Mouse (Mus musculus): ENCODE measurements around the gene Pde1a. TPM values are rescaled to one million over a fixed set of nuclear protein-coding genes. Genes with fewer than 3 reads are reported as not detected.
A peak's percentile ranks its signal among the peaks of the same experiment; 100 is the strongest.

Pde1a gene
- total RNA-seq (2021): 1 to 10 TPM; 7.8 to 8.3 TPM

- DNase-seq: peak in 1 of 2 experiments; percentile 5
- intact Hi-C loops (cut with DNase I): no loop called here
Observed at GRCm38 (mm10) chr2:80128861-80129698, at the start of gene Pde1a. Gene Pde1a, minus strand, starts transcription at chr2:80129458.

GRCm38 (mm10) chr2:80178608-80179280 is 49.5 kb upstream of the Pde1a start:
- no peak for DNase-seq
- intact Hi-C loops (cut with DNase I): no loop called here

GRCm38 (mm10) chr2:80178154-80178553 is 48.9 kb upstream of the Pde1a start:
- intact Hi-C loops (cut with DNase I): no loop called here
- no peak for DNase-seq

- DNase-seq: no peak
- intact Hi-C loops (cut with DNase I): no loop called here
Observed at GRCm38 (mm10) chr2:80168103-80168502, 38.8 kb upstream of the Pde1a start.

- intact Hi-C loops (cut with DNase I): no loop called here
- no peak for DNase-seq
Observed at GRCm38 (mm10) chr2:80158784-80159183, 29.5 kb upstream of the Pde1a start.

DNA sequence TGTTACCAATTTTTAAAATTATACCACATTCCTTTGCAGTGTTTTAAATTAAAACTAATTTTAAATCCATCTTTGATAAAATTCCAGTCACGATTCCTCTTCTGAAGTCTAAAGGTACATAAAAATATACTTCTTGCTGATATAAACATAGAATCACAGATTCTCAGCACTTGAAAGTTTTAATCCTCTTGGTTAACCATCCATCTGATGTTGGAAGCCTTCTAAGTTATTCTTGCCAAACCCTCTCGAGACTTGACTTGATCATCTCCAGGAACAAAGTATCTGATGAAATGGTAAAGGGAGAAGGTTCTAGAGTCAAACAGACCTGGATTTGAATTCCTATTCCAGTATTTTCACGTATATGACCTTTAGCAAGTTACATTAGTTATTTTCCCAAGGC is 28.9 kb upstream of the Pde1a start:
- intact Hi-C loops (cut with DNase I): no loop called here

GRCm38 (mm10) chr2:80150019-80150418 is 20.8 kb upstream of the Pde1a start:
- intact Hi-C loops (cut with DNase I): no loop called here
- no peak for DNase-seq

More for the DNA sequence above, 28.9 kb upstream of the Pde1a start:
- DNase-seq: no peak

GRCm38 (mm10) chr2:80149332-80149731 is 20.1 kb upstream of the Pde1a start:
- intact Hi-C loops (cut with DNase I): no loop called here
- DNase-seq: no peak

DNA sequence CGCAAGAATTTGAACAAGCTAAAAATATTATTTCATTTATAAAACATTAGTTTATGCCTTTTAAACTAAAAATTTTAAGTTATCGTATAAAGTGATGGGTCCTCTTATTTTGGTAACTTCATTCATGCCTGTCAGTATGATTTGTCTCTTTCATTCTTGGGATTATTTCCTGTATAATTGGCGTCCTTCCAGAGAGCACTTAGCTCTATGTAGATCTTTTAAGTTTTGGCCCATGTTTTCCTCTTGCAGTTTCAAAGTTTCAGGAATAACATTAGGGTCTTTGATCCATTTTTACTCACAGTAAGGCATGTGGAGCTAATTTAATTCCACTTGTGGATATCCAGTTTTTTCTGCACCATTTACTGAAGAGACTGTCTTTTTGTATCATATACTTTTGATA is 5.8 kb upstream of the Pde1a start:
- intact Hi-C loops (cut with DNase I): no loop called here
- DNase-seq: no peak

- DNase-seq: no peak
- intact Hi-C loops (cut with DNase I): no loop called here
Observed at GRCm38 (mm10) chr2:80132677-80133076, 3.4 kb upstream of the Pde1a start.

DNA sequence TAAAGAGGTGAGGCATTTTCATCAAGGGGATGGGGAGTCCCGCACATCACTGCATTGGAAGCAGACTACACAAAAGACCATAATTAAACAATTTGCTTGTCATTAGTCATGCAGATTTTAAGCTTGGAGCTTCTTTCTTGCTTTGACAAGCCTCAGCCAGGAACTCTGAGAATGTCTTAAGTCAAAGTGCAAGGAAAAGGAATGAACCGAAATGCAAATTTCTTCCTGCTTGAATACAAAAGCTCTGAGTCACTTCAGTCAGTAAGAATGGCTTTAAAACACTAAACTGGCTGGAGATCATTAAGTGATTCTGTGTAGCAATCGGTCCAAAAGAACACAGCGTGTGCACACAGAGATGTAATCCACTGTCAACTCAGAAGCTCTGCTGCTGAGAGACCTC is 2.6 kb downstream of the Pde1a start:
- intact Hi-C loops (cut with DNase I): no loop called here
- DNase-seq: no peak

GRCm38 (mm10) chr2:80086891-80087290 is 42.4 kb downstream of the Pde1a start:
- no peak for DNase-seq
- intact Hi-C loops (cut with DNase I): no loop called here

GRCm38 (mm10) chr2:80080090-80080821 is 49.0 kb downstream of the Pde1a start:
- no peak for DNase-seq
- intact Hi-C loops (cut with DNase I): no loop called here

DNA sequence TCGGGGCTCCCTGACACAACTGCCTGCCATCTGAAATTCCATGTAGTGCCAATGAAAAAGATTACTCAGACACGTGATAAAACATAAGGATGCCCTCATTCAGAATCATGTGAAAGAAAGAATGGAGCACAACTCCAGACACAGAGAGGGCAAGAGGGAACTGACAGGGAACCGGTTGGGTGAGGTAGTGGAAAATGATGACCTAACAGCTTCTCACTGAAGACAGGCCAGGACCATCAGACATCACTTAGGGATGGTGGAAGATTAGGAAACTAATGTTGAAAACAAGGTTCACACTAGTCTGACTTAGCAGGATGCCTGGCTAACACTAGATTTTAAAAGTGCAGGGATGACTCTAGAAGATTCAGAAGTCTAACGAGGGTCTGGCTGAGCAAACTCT is 49.6 kb downstream of the Pde1a start:
- no peak for DNase-seq
- intact Hi-C loops (cut with DNase I): no loop called here

- DNase-seq: no peak
- intact Hi-C loops (cut with DNase I): no loop called here
Observed at GRCm38 (mm10) chr2:80076323-80076722, 52.9 kb downstream of the Pde1a start.

- DNase-seq: no peak
- intact Hi-C loops (cut with DNase I): no loop called here
Observed at GRCm38 (mm10) chr2:80074531-80074930, 54.7 kb downstream of the Pde1a start.

- no peak for DNase-seq
- intact Hi-C loops (cut with DNase I): no loop called here
Observed at GRCm38 (mm10) chr2:80074046-80074445, 55.2 kb downstream of the Pde1a start.

GRCm38 (mm10) chr2:80073426-80073825 is 55.8 kb downstream of the Pde1a start:
- intact Hi-C loops (cut with DNase I): no loop called here
- DNase-seq: no peak

GRCm38 (mm10) chr2:80069745-80070144 is 59.5 kb downstream of the Pde1a start:
- DNase-seq: no peak
- intact Hi-C loops (cut with DNase I): no loop called here

DNA sequence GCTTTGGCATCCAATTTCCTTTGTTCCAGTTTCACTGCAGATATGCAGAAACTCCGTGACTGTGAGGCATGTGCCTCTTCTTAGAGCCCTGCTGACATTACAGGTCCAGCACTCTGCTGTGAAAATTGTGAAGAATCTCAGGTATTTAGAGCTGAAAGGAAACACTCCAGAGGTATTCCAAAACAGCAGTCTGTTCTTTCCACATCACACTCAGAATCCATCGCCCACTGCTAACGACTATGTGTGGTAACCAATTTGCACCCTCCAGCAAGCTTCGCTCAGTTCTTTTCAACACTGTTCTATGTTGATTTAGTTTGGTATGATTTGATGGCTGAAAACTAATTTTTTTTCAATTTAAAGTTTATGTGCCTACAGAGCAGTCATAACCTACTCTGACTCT is 62.8 kb downstream of the Pde1a start:
- no peak for DNase-seq
- intact Hi-C loops (cut with DNase I): no loop called here

DNA sequence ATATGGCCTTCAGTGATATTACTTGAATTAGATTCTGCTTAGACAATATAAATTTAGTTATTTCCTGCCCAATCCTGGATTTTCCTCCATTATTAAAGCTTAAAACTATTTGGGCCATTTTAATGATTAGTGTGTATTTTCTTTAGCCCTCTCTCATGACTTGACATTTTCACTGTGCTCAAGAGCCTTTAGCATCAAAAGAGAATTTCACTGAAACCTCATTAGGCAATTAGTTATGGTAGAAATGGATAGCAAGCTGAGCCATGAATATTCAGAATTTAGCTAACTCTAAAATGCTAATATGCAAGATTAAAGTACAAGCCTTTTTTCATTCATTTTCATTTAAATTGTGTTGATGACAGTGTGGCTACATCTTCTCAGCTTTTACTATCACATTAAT is 73.2 kb downstream of the Pde1a start:
- intact Hi-C loops (cut with DNase I): no loop called here
- no peak for DNase-seq

All from heart, postnatal 36 days (tissue).